Mouse (Mus musculus): ENCODE measurements at regions not wholly inside any gene's neighbourhood (a gene's known extent, or its start where the extent isn't known, plus 50 kb on each side); places are given as distances from the start of the nearest gene placed in this dataset.
A peak's percentile ranks its signal among the peaks of the same experiment; 100 is the strongest.

GRCm38 (mm10) chr7:73262526-73262925 is 112.8 kb upstream of the Rgma start:
- DNase-seq (ENCODE audit: low spot score) = no peak

- no peak for DNase-seq (ENCODE audit: low spot score)
Measured at GRCm38 (mm10) chr7:73269626-73270025, 105.7 kb upstream of the Rgma start.

- no peak for DNase-seq (ENCODE audit: low spot score)
Measured at GRCm38 (mm10) chr7:73272787-73273186, 102.5 kb upstream of the Rgma start.

GRCm38 (mm10) chr7:73275814-73276271 is 99.5 kb upstream of the Rgma start:
- peak; percentile 65 for DNase-seq (ENCODE audit: low spot score)

GRCm38 (mm10) chr7:73278616-73279015 is 96.7 kb upstream of the Rgma start:
- DNase-seq (ENCODE audit: low spot score) = no peak

- DNase-seq (ENCODE audit: low spot score) = no peak
Measured at GRCm38 (mm10) chr7:73279936-73280445, 95.3 kb upstream of the Rgma start.

- no peak for DNase-seq (ENCODE audit: low spot score)
Measured at GRCm38 (mm10) chr7:73286244-73286643, 89.1 kb upstream of the Rgma start.

- DNase-seq (ENCODE audit: low spot score) = no peak
Measured at GRCm38 (mm10) chr7:73293337-73293736, 82.0 kb upstream of the Rgma start.

- no peak for DNase-seq (ENCODE audit: low spot score)
Measured at GRCm38 (mm10) chr7:73294399-73294798, 80.9 kb upstream of the Rgma start.

- DNase-seq (ENCODE audit: low spot score) = no peak
Measured at GRCm38 (mm10) chr7:73302501-73302900, 72.8 kb upstream of the Rgma start.

- DNase-seq (ENCODE audit: low spot score) = no peak
Measured at GRCm38 (mm10) chr7:73303818-73304217, 71.5 kb upstream of the Rgma start.

GRCm38 (mm10) chr7:73304799-73305198 is 70.5 kb upstream of the Rgma start:
- no peak for DNase-seq (ENCODE audit: low spot score)

GRCm38 (mm10) chr7:73305286-73305975 is 69.9 kb upstream of the Rgma start:
- DNase-seq (ENCODE audit: low spot score) = no peak

- DNase-seq (ENCODE audit: low spot score) = no peak
Measured at GRCm38 (mm10) chr7:73306296-73306695, 69.0 kb upstream of the Rgma start.

GRCm38 (mm10) chr7:73306728-73307127 is 68.6 kb upstream of the Rgma start:
- no peak for DNase-seq (ENCODE audit: low spot score)

- DNase-seq (ENCODE audit: low spot score) = no peak
Measured at GRCm38 (mm10) chr7:73307586-73308490, 67.5 kb upstream of the Rgma start.

- no peak for DNase-seq (ENCODE audit: low spot score)
Measured at GRCm38 (mm10) chr7:73308981-73309380, 66.3 kb upstream of the Rgma start.

- DNase-seq (ENCODE audit: low spot score) = no peak
Measured at GRCm38 (mm10) chr7:73310056-73310455, 65.3 kb upstream of the Rgma start.

- no peak for DNase-seq (ENCODE audit: low spot score)
Measured at GRCm38 (mm10) chr7:73310581-73311136, 64.7 kb upstream of the Rgma start.

- no peak for DNase-seq (ENCODE audit: low spot score)
Measured at GRCm38 (mm10) chr7:73315555-73315954, 59.8 kb upstream of the Rgma start.

GRCm38 (mm10) chr7:73317574-73317973 is 57.7 kb upstream of the Rgma start:
- DNase-seq (ENCODE audit: low spot score) = no peak

GRCm38 (mm10) chr7:73319004-73319403 is 56.3 kb upstream of the Rgma start:
- DNase-seq (ENCODE audit: low spot score) = no peak

GRCm38 (mm10) chr7:73319994-73320393 is 55.3 kb upstream of the Rgma start:
- DNase-seq (ENCODE audit: low spot score) = no peak
